Mouse (Mus musculus): ENCODE data around the gene Gm21953. TPM values are rescaled to one million over a fixed set of nuclear protein-coding genes. Genes with fewer than 3 reads are reported as not detected.
"Not testable (repeated sequence)": the region's sequence is repeated elsewhere in the genome, so short reads cannot be mapped to it uniquely, and the experiment has no call there.

The Gm21953 gene
- polyA plus RNA-seq (2015; fragmentation: Nextera tagmentation; extraction: Ambion mirVana), result not detected in 2 replicates

DNA sequence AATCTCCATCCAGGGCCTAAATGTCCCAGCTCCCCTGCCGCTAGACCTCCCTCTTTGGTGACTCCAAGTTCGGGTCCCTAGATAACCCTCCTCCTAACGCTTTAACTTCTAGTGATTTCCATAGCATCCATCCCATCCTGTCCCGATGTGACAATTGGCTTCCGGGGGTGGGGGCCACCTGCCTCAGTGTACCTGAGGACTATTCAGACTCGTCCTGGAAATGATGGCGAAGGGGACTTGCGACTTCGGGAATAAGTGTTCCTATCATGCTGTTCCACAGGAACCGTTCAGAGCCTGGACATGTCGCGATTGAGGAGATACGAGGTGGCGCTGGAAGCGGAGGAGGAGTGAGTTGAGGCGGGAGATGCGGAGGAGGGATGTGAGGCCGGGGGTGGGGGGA lies at the start of gene Gm21953:
Gm21953 (plus strand) TSS at position 301 of the 400 bp plus-strand sequence.
- H3K36me3 ChIP-seq; H3K4me1 ChIP-seq (replicated peaks); H3K27me3 ChIP-seq (replicated peaks); ATAC-seq; H3K4me3 ChIP-seq (replicated peaks); H3K9me3 ChIP-seq; H3K4me2 ChIP-seq (replicated peaks); H3K27ac ChIP-seq; H3K9ac ChIP-seq: not testable (repeated sequence)
- WGBS, result no CpG with 5 or more reads among the region's 18 CpGs

DNA sequence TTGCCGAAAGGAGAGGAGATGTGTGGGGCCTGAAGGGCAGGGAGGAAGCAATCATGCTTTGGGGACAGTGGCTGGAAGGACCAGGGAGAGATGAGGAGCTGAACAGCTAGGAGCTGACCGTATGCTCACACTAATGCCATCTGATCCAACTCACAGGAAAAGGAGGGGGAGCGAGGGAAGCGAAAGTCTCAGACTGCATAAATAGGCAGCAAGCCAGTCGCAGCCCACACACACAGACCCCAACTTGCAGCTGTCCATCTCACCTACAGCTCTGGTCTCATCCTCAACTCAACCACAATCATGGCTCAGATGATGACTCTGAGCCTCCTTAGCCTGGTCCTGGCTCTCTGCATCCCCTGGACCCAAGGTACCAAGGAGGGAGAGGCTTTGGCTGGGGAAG lies 38.6 kb upstream of the Gm21953 start, which contains the start of gene Ccl21b:
Ccl21b (plus strand) TSS at position 301 of the 400 bp plus-strand sequence.
- WGBS, result no CpG with 5 or more reads among the region's 5 CpGs
- not testable (repeated sequence) for ATAC-seq; H3K36me3 ChIP-seq; H3K9ac ChIP-seq; H3K27ac ChIP-seq; H3K4me2 ChIP-seq (replicated peaks); H3K4me1 ChIP-seq (replicated peaks); H3K9me3 ChIP-seq; H3K4me3 ChIP-seq (replicated peaks); H3K27me3 ChIP-seq (replicated peaks)

DNA sequence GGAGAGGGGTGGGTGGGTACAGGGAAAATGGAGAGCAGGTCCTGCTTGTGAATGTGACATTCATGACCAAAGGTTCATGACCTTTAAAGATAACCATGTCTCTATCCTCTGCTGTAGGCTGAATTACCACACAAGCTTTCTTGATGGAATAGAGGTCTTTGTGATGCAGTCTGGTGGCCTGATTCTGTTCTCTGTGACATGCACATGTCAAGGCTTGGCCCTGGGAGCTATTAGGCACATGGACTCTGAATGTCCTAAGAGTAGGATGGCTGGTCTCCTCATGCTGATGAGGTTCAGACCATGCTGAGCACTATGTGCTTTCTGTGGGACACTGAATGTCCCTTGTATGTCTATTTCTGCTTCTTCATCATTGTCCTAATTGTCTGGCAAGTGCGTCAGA lies 24.0 kb downstream of the Gm21953 start, which contains the start of gene Fam205a3:
Fam205a3 (plus strand) TSS at position 301 of the 400 bp plus-strand sequence.
- not testable (repeated sequence) for H3K27ac ChIP-seq; H3K9ac ChIP-seq; ATAC-seq; H3K4me3 ChIP-seq (replicated peaks); H3K4me1 ChIP-seq (replicated peaks); H3K4me2 ChIP-seq (replicated peaks); H3K27me3 ChIP-seq (replicated peaks); H3K36me3 ChIP-seq; H3K9me3 ChIP-seq
- WGBS, result no CpG with 5 or more reads among the region's 1 CpGs

Other genes starting within 250 kb of the Gm21953 start
- gene Gm3893, start 203.1 kb upstream of the Gm21953 start, polyA plus RNA-seq (2015; fragmentation: Nextera tagmentation; extraction: Ambion mirVana), result not detected in 2 replicates
- 13.7 TPM in 1 of 2 replicates, not detected in the other for gene Gm13304, start 179.4 kb upstream of the Gm21953 start, polyA plus RNA-seq (2015; fragmentation: Nextera tagmentation; extraction: Ambion mirVana)
- not detected in 2 replicates for gene Gm13306, start 140.8 kb upstream of the Gm21953 start, polyA plus RNA-seq (2015; fragmentation: Nextera tagmentation; extraction: Ambion mirVana)
- not detected in 2 replicates for gene Gm13305, start 125.7 kb upstream of the Gm21953 start, polyA plus RNA-seq (2015; fragmentation: Nextera tagmentation; extraction: Ambion mirVana)
- not detected in 2 replicates for gene Gm10600, start 53.6 kb upstream of the Gm21953 start, polyA plus RNA-seq (2015; fragmentation: Nextera tagmentation; extraction: Ambion mirVana)
- not detected in 2 replicates for gene Ccl21b, start 38.5 kb upstream of the Gm21953 start, polyA plus RNA-seq (2015; fragmentation: Nextera tagmentation; extraction: Ambion mirVana)
- gene Fam205a3, start 24.1 kb downstream of the Gm21953 start, polyA plus RNA-seq (2015; fragmentation: Nextera tagmentation; extraction: Ambion mirVana), result not detected in 2 replicates
- not detected in 2 replicates for gene Gm21586, start 145.1 kb downstream of the Gm21953 start, polyA plus RNA-seq (2015; fragmentation: Nextera tagmentation; extraction: Ambion mirVana)
- not detected in 2 replicates for gene Gm2163, start 172.5 kb downstream of the Gm21953 start, polyA plus RNA-seq (2015; fragmentation: Nextera tagmentation; extraction: Ambion mirVana)
- gene Fam205a2, start 233.9 kb downstream of the Gm21953 start, polyA plus RNA-seq (2015; fragmentation: Nextera tagmentation; extraction: Ambion mirVana), result not detected in 2 replicates